Mouse (Mus musculus) heart, postnatal 0 days (tissue): ENCODE measurements around the gene Ifit1bl1.
"Not testable (repeated sequence)": the region's sequence is repeated elsewhere in the genome, so short reads cannot be mapped to it uniquely, and the experiment has no call there.

Experiments used
- CTCF ChIP-seq: IDR thresholded peaks from 2 replicates; pipeline ENCODE4 v1.5.1; 2016; ENCODE audit warnings: antibody characterized with exemption, control low read depth, low read depth
- EP300 ChIP-seq: IDR thresholded peaks from 2 replicates; pipeline ENCODE4 v1.6.1; 2016; ENCODE audit warnings: antibody characterized with exemption, low read depth

GRCm38 (mm10) chr19:34601888-34602287, at the start of gene Ifit1bl1:
- not testable (repeated sequence) for TF ChIP-seq EP300, CTCF
